Mouse (Mus musculus) naive thymus-derived CD4-positive, alpha-beta T cell, adult 2 months (primary cell): ENCODE data around the gene Eftud2.

ENCODE experiments used
- DNase-seq: peaks from one replicate; pipeline ENCODE4 v3.0.0-alpha.2; 2011; ENCODE audit warnings: low read depth

Gene Eftud2

DNA sequence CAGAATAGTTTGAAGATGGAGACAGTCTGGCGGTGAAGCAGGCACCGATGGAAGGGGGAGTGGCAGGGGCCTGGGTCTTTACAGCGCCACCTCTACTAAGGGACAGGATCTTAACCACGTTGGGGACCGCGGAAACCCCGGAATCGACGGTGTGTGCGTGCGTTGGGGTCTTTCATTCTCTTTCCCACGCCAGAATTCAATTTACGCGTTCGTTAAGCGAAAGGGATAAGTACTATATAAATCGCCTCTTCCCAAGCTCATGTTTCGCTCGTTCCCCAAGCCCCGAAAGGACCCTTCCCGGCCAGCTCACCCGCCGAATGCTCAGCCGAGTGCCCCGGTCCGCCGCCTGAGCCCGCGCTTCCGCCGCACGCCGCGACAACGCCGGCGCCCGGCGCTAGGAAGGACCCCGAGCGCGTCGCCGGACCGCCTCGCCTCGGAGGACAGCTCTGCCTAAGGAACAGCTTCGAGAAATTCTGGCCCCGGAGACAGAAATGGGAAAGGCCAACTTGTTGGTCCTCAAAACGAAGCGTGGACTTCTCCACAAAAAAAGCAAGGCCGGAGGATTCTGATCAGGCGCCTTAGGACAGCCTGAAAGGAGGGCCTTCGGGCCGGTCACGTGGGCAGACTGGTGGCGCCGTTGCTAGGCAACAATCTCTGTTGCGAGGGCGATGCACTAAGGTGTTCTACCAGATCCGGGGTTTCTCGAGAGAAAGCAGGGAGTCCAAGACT lies at the start of gene Eftud2, which contains the start of gene Ccdc103:
Gene Eftud2 (minus strand): TSS at position 401 of the 729 bp plus-strand sequence.
Gene Ccdc103 (plus strand): TSS at position 620 of the 729 bp plus-strand sequence.
- DNase-seq, result peak; percentile 97

DNA sequence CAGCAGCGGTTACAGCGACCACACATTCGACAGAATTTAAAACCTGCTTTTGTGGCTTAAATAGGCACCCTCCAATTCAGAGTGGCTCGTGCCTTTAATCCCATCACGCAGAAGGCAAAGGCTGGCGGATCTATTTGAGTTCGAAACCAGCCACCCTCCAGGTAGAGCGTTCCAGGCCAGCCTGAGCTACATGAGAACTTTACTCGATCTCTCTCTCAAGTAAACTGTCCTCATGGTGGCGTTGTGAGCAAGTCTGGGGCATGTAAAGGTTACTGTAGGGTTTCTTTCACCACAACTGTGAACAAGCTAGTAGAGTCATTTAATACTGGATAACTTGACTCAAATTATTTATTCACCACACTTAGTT lies 44.5 kb upstream of the Eftud2 start:
- peak; percentile 81 for DNase-seq

DNA sequence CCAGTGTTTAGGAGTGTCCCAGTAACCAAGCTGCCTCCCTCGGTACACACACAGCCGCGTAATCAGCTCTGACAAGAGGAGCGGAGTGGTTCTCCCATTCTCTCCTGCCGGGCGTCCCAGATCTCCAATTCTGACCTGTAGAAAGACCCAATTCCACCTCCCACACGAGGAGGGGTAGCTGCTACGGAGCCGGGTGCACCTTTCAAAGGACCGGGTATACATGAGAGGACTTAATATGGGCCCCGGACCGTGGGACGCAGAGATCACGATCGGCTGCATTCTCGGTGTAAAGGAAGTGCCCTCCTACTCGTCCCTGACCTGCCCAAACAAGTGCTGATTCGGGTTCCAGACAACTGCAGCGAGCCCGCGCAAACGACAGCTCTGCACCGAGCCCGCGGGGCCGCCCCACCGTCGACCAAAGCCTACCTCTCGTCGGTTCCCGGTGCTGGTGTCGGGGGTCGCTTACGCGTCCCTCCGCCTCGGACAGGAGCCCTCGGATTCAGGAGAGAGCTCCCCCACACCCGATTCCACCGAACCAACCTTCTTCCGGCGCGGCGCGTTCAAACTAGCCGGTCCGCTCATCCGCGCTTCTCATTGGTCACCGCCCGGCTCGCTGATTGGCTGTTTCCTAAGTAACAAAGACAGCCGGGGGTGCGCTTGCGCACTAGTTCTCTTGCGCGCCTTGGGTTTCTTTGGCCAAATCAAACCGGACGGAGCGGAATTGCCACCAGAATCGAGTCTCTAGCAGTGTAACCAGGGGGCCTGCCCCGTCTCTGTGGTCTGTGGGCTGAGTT lies 44.0 kb upstream of the Eftud2 start, which contains the start of gene Kif18b:
Gene Kif18b (minus strand): TSS at position 568 of the 794 bp plus-strand sequence.
- DNase-seq, result peak; percentile 93

- no peak for DNase-seq
Observed at GRCm38 (mm10) chr11:102921491-102921890, 40.7 kb upstream of the Eftud2 start.

DNA sequence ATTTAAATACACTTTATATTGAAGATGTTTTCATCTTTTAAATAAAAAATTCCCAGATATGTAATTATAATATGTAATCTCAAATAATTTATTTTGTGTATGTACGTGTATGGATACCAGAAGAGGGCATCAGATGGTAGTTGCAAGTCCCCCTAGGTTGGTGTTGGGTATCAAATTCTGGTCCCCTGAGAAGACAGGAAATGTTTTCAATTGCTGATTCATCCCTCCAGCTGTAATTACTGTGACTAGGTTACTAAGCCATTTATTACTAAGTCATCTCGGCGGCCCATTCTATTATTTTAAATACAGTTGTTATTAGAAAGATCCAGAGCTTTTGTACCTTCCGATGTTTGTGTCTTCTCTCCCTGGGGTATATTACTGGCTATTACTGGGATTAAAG lies 37.3 kb upstream of the Eftud2 start:
- DNase-seq, result no peak

DNA sequence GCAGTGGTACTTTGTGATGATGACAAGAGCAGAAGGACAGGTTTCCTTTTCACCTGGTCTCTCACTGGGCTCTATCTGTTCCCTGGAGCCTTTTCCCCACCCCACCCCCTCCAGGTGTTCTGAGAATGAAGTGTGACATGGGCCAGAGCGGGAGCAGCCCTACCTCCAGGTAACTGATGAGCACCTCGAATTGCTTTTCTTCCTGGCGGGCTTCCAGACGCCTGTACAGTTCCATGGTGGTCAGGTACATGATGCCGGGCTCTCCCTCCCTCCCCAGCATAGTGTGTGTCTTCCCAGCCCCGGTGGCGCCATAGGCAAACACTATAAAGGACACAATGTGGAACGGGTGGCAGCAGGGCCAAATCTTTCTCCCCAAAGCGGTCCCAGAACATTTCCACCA lies 34.6 kb upstream of the Eftud2 start:
- no peak for DNase-seq

DNA sequence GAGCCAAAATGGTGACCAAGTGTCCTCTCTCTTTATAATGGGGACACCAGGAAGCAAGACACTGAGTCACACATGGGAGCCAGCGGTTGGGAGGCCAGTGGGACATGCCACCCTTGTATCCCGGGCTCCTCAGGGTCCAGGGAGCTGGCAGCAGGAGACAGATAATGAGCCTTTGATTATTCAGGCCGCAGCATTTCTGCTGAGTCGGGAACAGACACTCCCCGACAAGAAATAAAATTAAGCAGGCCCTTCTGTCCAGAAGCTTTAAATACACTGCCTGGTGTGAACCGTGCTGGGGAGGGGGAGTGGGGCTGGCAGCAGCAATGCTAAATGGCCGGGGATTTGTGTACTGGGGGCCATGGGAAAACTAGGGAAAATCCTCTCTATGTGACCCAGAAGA lies 30.6 kb upstream of the Eftud2 start:
- no peak for DNase-seq

- DNase-seq, result no peak
Observed at GRCm38 (mm10) chr11:102903654-102904053, 22.9 kb upstream of the Eftud2 start.

GRCm38 (mm10) chr11:102902107-102902506 lies 21.3 kb upstream of the Eftud2 start:
- DNase-seq, result no peak

GRCm38 (mm10) chr11:102901199-102901598 lies 20.4 kb upstream of the Eftud2 start:
- DNase-seq, result no peak

DNA sequence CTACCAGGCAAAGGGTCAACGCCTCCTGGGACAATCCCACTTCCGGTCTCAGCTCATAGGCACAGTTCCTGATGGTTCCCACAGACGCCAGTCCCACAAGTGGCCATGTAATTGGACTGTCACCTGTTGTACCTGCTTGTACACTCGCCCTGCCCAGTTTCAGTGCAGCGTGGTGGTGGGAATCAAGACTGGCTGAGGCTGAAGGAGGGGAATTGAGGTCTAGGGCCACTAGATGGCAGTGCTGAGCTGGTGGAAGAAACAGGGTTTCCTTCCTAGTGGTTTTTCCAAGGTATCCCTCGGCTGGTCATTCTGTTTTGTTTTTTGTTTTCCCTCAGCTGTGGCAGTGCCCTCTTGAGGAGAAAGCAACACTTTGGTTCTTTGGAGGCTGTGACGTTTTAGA lies 20.0 kb upstream of the Eftud2 start, which contains the start of gene Gfap:
Gene Gfap (minus strand): TSS at position 150 of the 400 bp plus-strand sequence.
- DNase-seq, result peak; percentile 73

DNA sequence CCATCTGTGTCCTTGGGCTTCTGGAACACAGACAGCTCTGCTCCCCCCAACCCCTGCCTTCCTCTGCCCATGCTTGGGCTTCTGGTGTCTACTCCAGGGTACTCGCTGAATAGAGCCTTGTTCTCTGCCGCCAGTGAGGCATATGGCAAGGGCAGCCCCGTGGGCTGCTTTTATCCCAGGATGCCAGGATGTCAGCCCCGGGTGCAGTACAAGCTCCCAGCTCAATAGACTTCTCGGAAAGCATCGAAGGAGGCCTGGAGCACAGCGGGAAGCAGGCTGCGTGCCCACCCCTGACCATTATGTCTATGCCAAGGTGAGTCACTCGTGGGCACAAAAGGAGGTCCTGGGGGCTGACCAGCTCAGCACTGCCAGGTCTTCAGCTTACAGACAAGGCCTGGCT lies 17.6 kb upstream of the Eftud2 start:
- no peak for DNase-seq

GRCm38 (mm10) chr11:102896641-102897040 lies 15.9 kb upstream of the Eftud2 start:
- no peak for DNase-seq

GRCm38 (mm10) chr11:102895779-102896178 lies 15.0 kb upstream of the Eftud2 start:
- DNase-seq, result no peak

DNA sequence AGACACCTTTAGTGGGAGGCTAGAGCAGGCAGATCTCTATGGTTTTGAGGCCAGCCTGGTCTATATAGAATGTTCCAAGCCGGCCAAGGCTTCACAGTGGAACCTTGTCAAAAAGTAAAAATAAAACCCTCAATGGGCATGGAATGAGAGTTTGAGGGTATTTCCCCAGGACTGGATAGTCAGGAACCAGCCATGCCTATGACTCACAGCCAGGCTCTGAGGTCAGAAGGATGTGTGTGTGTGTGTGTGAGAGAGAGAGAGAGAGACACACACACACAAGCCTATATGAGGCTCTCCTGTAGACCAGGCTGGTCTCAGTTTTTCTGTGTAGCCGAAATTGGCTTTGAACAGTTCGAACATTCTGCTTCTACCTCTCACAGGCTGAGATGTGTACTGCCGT lies 13.9 kb upstream of the Eftud2 start:
- no peak for DNase-seq

- DNase-seq, result peak; percentile 69
Observed at GRCm38 (mm10) chr11:102893015-102893651, 12.3 kb upstream of the Eftud2 start.

- no peak for DNase-seq
Observed at GRCm38 (mm10) chr11:102890096-102890495, 9.3 kb upstream of the Eftud2 start.

GRCm38 (mm10) chr11:102888135-102888534 lies 7.3 kb upstream of the Eftud2 start:
- no peak for DNase-seq

- DNase-seq, result no peak
Observed at GRCm38 (mm10) chr11:102887433-102887832, 6.6 kb upstream of the Eftud2 start.

GRCm38 (mm10) chr11:102884616-102885219 lies 3.9 kb upstream of the Eftud2 start, which contains the start of gene Fam187a:
Gene Fam187a, plus strand, starts transcription at chr11:102885169.
- DNase-seq, result no peak

DNA sequence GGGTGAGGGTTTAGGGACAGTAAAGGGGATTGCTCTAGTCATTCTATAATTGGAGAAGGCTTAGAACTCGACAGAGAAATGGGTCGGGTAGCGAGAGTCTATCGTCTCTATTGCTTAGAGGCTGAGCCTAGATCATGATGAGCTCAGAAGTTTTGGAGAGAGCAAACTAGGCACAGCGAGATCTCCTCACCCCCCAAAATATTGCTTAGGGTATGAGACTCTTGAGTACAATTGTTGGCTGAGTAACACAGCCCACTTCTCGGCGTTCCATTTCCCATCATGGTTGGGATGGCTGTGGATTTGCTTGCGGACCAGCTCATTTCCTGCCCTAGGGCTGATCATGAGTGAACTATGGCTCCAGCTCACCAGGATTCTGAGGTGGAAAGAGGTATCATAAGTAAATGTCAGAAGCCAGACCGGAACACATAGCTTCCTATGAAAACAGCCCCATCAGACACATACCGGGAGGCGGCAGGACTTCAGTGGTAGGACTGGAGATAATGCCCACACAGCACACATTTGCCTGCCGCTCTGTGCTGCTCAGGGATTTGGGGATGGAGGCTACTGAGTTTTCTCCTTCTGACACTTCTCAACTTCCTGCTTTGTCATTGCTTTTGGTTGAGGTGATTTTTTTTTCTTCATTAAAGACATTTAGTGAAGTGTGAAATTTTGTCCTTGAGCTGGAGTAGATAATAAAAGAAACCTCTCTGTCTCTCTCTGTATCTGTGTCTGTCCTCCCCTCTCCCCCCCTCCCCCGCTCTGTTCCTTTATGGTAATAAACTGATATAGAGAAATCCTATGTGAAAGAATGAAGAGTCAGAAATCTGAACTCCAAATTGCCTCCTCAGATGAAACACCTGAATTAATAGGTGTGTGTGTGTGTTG lies 771 bp upstream of the Eftud2 start:
- no peak for DNase-seq
